Mouse (Mus musculus) gonadal fat pad, adult 2 months (tissue): ENCODE measurements around the gene Gm20388. TPM values are rescaled to one million over a fixed set of nuclear protein-coding genes. Genes with fewer than 3 reads are reported as not detected.

ENCODE experiments used
- DNase-seq: peaks from one replicate; pipeline ENCODE4 v3.0.0-alpha.2; 2012; ENCODE audit warnings: low read depth
- polyA plus RNA-seq: library from polyadenylated mRNA; depleted of rRNA; stranded (reverse); fragments of >200 nt; gene quantifications from 2 replicates; pipeline ENCODE4 v1.2.3, GENCODE M21; 2012

Gm20388 gene
- polyA plus RNA-seq, 1 experiment, result 119 TPM

- no peak for DNase-seq
Observed at GRCm38 (mm10) chr8:122660022-122660421, 2749.4 kb downstream of the Gm20388 start.

- DNase-seq, result no peak
Observed at GRCm38 (mm10) chr8:122661138-122661537, 2750.5 kb downstream of the Gm20388 start.

- DNase-seq, result no peak
Observed at GRCm38 (mm10) chr8:122661894-122662293, 2751.3 kb downstream of the Gm20388 start.

- DNase-seq, result no peak
Observed at GRCm38 (mm10) chr8:122663106-122663505, 2752.5 kb downstream of the Gm20388 start.

GRCm38 (mm10) chr8:122663670-122664069 is 2753.0 kb downstream of the Gm20388 start:
- DNase-seq, result no peak

GRCm38 (mm10) chr8:122665221-122665620 is 2754.6 kb downstream of the Gm20388 start:
- no peak for DNase-seq

GRCm38 (mm10) chr8:122665667-122666316 is 2755.2 kb downstream of the Gm20388 start:
- no peak for DNase-seq

GRCm38 (mm10) chr8:122666338-122666764 is 2755.7 kb downstream of the Gm20388 start:
- DNase-seq, result no peak

GRCm38 (mm10) chr8:122666827-122667226 is 2756.2 kb downstream of the Gm20388 start:
- DNase-seq, result no peak

- DNase-seq, result no peak
Observed at GRCm38 (mm10) chr8:122667854-122668253, 2757.2 kb downstream of the Gm20388 start.

- DNase-seq, result no peak
Observed at GRCm38 (mm10) chr8:122669370-122669769, 2758.7 kb downstream of the Gm20388 start.

GRCm38 (mm10) chr8:122670001-122670400 is 2759.4 kb downstream of the Gm20388 start:
- DNase-seq, result no peak

GRCm38 (mm10) chr8:122670718-122671117 is 2760.1 kb downstream of the Gm20388 start:
- DNase-seq, result no peak

GRCm38 (mm10) chr8:122671894-122672293 is 2761.3 kb downstream of the Gm20388 start:
- no peak for DNase-seq

GRCm38 (mm10) chr8:122673989-122674388 is 2763.3 kb downstream of the Gm20388 start:
- DNase-seq, result no peak

- no peak for DNase-seq
Observed at GRCm38 (mm10) chr8:122674999-122675398, 2764.4 kb downstream of the Gm20388 start.

- DNase-seq, result no peak
Observed at GRCm38 (mm10) chr8:122675596-122676420, 2765.2 kb downstream of the Gm20388 start.

- DNase-seq, result no peak
Observed at GRCm38 (mm10) chr8:122676621-122677480, 2766.2 kb downstream of the Gm20388 start.

GRCm38 (mm10) chr8:122677481-122678021 is 2766.9 kb downstream of the Gm20388 start:
- DNase-seq, result no peak

- DNase-seq, result no peak
Observed at GRCm38 (mm10) chr8:122678061-122678895, 2767.6 kb downstream of the Gm20388 start.

GRCm38 (mm10) chr8:122678896-122679210 is 2768.2 kb downstream of the Gm20388 start:
- DNase-seq, result no peak
